Mouse (Mus musculus) lung, postnatal 0 days (tissue): Measurements from ENCODE around the gene Psmb9. TPM values are rescaled to one million over a fixed set of nuclear protein-coding genes. Genes with fewer than 3 reads are reported as not detected.
"Not testable (repeated sequence)": the region's sequence is repeated elsewhere in the genome, so short reads cannot be mapped to it uniquely, and the experiment has no call there.

ENCODE experiments used
- ATAC-seq: fragments of 200-750 bp; cut with Nextera tagmentation; 2 replicates; pipeline ENCODE4 v1.8.0; 2017; ENCODE audit warnings: moderate library complexity
- DNase-seq: peaks from one replicate; pipeline ENCODE4 v3.0.0-alpha.2; 2016; ENCODE audit warnings: low spot score
- H3K27ac ChIP-seq: fragments of 300-500 bp; sonication (generic); 2 replicates; pipeline ENCODE4 v1.5.1; 2014; ENCODE audit warnings: antibody characterized with exemption, mild to moderate bottlenecking, low read length, mixed read lengths
- H3K27me3 ChIP-seq: fragments of 300-500 bp; sonication (generic); replicated peaks from 2 replicates; pipeline ENCODE4 v1.6.1; 2014; ENCODE audit warnings: low read length, mixed read lengths; ENCODE audit not compliant: insufficient read depth
- H3K36me3 ChIP-seq: fragments of 300-500 bp; sonication (generic); 2 replicates; pipeline ENCODE4 v1.6.1; 2014; ENCODE audit warnings: low read length, mixed read lengths; ENCODE audit not compliant: insufficient read depth
- H3K4me1 ChIP-seq: fragments of 300-500 bp; sonication (generic); 2 replicates; pipeline ENCODE4 v1.6.1; 2014; ENCODE audit warnings: antibody characterized with exemption, low read depth, low read length, mixed read lengths; ENCODE audit not compliant: insufficient read depth
- H3K4me2 ChIP-seq: fragments of 300-500 bp; sonication (generic); replicated peaks from 2 replicates; pipeline ENCODE4 v1.6.1; 2014; ENCODE audit warnings: low read depth, mild to moderate bottlenecking, low read length, moderate library complexity, mixed read lengths
- H3K4me3 ChIP-seq: fragments of 300-500 bp; sonication (generic); 2 replicates; pipeline ENCODE4 v1.5.1; 2014; ENCODE audit warnings: low read depth, low read length
- H3K9ac ChIP-seq: fragments of 300-500 bp; sonication (generic); replicated peaks from 2 replicates; pipeline ENCODE4 v1.6.1; 2014; ENCODE audit warnings: low read depth, mild to moderate bottlenecking
- H3K9me3 ChIP-seq: fragments of 300-500 bp; sonication (generic); 2 replicates; pipeline ENCODE4 v1.6.1; 2016; ENCODE audit warnings: low read length, mixed read lengths
- CTCF ChIP-seq: IDR thresholded peaks from 2 replicates; pipeline ENCODE4 v1.5.1; 2016; ENCODE audit warnings: antibody characterized with exemption, mild to moderate bottlenecking
- EP300 ChIP-seq: IDR thresholded peaks from 2 replicates; pipeline ENCODE4 v1.6.1; 2016; ENCODE audit warnings: antibody characterized with exemption, mild to moderate bottlenecking, control low read depth
- WGBS: fragments of 180-500 bp; shearing (Covaris S2); extraction: QIAGEN DNeasy Blood & Tissue Kit; methylation state at CpG from one replicate; pipeline ENCODE4 v1.1.7; 2014; 5-methylcytosine and 5-hydroxymethylcytosine counted together
- polyA plus RNA-seq: library from polyadenylated mRNA; unstranded; fragments of >200 nt; fragmentation: Nextera tagmentation; extraction: Ambion mirVana; gene quantifications from 2 replicates; pipeline ENCODE4 v1.2.1, GENCODE M21; 2015

Gene Psmb9
- polyA plus RNA-seq, result 16.4 and 17.1 TPM in 2 replicates

DNA sequence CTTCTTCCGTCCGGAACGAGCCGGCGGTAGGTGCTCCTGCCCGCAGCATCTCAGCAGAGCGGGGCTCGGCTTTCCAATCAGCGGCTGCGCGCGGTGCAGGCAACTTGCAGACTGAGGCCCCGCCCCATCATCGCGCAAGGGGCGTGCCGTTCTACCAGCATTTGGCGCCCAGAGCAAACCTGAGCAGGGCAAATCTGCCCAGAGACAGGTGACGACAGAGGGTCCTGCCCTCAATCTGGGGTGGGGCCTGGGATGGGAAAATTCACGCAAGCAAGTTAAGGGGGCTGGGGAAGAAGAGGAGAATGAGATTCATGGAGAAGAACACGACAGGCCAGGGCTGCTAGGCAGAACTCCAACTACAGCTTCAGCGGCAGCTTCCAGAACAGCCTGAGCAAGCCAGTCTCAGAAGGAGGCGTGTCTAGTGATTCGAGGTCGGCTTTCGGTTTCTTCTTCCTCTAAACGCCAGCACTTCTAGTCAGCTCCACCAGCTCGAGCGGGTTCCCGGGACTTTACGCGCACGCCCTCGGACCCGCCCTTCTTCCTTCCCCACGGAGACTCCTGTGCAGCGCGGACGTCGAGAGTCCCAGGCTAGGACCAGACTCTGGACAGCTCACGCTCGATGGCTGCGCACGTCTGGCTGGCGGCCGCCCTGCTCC, at the start of gene Psmb9, which contains the start of gene Tap1:
Gene Psmb9 (minus strand): TSS at position 504 of the 656 bp plus-strand sequence.
Gene Tap1 (plus strand): TSS at position 293 of the 656 bp plus-strand sequence.
- peak; percentile 98 for ATAC-seq
- H3K27me3 ChIP-seq, result 0 out of 2 replicates have a peak, but pooled peaks cover 4% of the 10 kb centered on the region
- H3K4me1 ChIP-seq, result peaks cover 10% of the 10 kb centered on the region
- WGBS, result under 1% methylated on average over 46 of the region's 46 CpGs
- DNase-seq, result peak; percentile 98
- H3K4me3 ChIP-seq, result peak within 1 kb of the TSS; percentile 76
- peak within 1 kb of the TSS; percentile 98 for H3K4me2 ChIP-seq
- no peaks in the 10 kb centered on the region for H3K36me3 ChIP-seq
- H3K27ac ChIP-seq, result peak within 1 kb of the TSS; percentile 87
- no peaks in the 10 kb centered on the region for H3K9me3 ChIP-seq
- peak within 1 kb of the TSS; percentile 68 for H3K9ac ChIP-seq
- TF ChIP-seq EP300, result no peak
- TF ChIP-seq CTCF, result no peak

DNA sequence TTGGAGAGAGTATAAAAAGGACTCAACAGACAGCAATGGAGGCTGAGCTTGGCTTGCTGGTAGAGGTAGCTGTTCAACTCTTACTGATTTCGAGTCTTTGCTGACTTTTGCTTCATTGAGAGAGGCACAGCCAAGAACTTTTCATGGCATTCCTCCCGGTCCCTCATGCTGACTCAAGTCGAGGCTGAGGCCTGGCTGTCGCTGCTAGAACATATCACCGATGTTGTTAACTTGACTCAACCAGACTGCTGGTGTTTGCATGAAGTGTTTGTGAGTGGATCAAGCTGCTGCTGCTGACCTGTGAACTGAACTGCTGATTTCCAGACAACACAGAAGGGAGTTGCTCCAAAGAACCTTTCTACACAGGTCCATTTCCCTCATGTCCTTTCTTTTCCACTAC, 49.1 kb upstream of the Psmb9 start:
- TF ChIP-seq EP300 (no peak), CTCF (no peak)
- DNase-seq, result peak; percentile 47
- Histone ChIP-seq H3K4me3 (no peak overlapping the region), H3K4me1 (no peaks in the 10 kb centered on the region), H3K27ac (no peak overlapping the region), H3K36me3 (no peaks in the 10 kb centered on the region), H3K9ac (no peak overlapping the region), H3K27me3 (no peaks in the 10 kb centered on the region), H3K4me2 (no peak overlapping the region), H3K9me3 (no peaks in the 10 kb centered on the region)
- ATAC-seq, result 0 out of 2 replicates have a peak, but pooled peaks have one; percentile 36
- 57% methylated on average over 5 of the region's 5 CpGs for WGBS

DNA sequence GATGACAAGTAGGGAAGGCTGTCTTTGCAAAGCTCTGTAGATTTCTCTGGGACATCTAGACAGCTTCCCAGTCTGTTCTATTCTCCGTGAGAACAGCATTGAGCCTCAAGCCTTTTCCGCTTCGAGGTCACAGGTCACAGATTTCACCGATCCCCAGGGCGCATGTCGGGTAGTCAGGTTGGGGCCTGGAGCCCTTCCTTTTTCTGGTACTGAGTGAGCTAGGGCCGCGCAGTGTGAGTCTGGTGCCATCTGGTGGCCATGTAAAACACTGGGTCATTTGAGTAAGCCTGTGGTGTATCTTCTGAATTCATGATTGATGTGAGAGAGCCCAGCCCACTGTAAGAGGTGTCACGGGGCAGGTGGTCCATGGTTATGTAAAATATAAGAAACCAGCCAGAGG, 47.4 kb upstream of the Psmb9 start:
- no peak for TF ChIP-seq EP300
- TF ChIP-seq CTCF, result peak; percentile 90
- 40% methylated on average over 9 of the region's 9 CpGs for WGBS
- Histone ChIP-seq H3K27me3 (no peaks in the 10 kb centered on the region), H3K9me3 (no peaks in the 10 kb centered on the region), H3K4me3 (no peak overlapping the region), H3K9ac (no peak overlapping the region), H3K4me1 (no peaks in the 10 kb centered on the region), H3K4me2 (no peak overlapping the region), H3K36me3 (no peaks in the 10 kb centered on the region), H3K27ac (no peak overlapping the region)
- DNase-seq, result peak; percentile 83
- peak; percentile 87 for ATAC-seq

DNA sequence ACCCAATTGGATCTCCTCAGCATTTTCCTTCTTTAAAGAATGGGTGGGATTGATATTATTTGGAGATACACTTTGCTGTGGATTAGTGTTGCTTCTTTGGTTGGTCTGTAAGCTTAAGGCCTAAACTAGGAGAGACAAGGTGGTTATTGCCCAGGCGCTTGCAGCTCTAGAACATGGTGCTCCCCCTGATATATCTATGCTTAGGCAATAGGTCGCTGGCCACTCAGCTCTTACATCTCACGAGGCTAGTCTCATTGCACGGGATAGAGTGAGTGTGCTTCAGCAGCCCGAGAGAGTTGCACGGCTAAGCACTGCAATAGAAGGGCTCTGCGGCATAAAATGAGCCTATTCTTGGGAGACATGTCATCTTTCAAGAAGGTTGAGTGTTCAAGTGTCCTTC, 44.5 kb upstream of the Psmb9 start:
- WGBS, result 88% methylated on average over 5 of the region's 7 CpGs
- H3K9ac ChIP-seq, ATAC-seq: not testable (repeated sequence)

GRCm38 (mm10) chr17:34230971-34231370, 43.4 kb upstream of the Psmb9 start:
- not testable (repeated sequence) for H3K4me1 ChIP-seq, H3K36me3 ChIP-seq, H3K27me3 ChIP-seq, DNase-seq, H3K9me3 ChIP-seq, ATAC-seq, H3K9ac ChIP-seq, H3K4me2 ChIP-seq, H3K4me3 ChIP-seq, H3K27ac ChIP-seq
- 97% methylated on average over 2 of the region's 9 CpGs for WGBS

More for the DNA sequence above, 44.5 kb upstream of the Psmb9 start:
- DNase-seq, H3K36me3 ChIP-seq, H3K27ac ChIP-seq, H3K4me1 ChIP-seq, H3K4me3 ChIP-seq, H3K27me3 ChIP-seq, H3K9me3 ChIP-seq, H3K4me2 ChIP-seq: not testable (repeated sequence)

DNA sequence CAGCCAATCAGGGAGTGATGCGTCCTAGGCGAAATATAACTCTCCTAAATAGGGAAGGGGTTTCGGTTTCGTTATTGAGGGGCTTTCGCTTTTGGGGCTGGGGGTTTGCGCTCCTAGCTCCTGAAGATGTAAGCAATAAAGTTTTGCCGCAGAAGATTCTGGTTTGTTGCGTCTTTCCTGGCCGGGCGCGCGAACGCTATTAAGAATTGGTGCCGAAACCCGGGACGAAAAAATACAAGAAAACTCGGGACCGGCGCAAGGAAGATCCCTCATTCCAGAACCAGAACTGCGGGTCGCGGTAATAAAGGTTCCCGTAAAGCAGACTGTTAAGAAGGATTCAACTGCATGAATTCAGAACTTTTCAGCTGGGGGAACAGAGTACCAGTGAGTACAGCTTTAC, 38.3 kb upstream of the Psmb9 start:
- not testable (repeated sequence) for H3K27me3 ChIP-seq, H3K36me3 ChIP-seq, H3K4me1 ChIP-seq, H3K9ac ChIP-seq, ATAC-seq, DNase-seq, H3K4me2 ChIP-seq, H3K4me3 ChIP-seq, H3K27ac ChIP-seq, H3K9me3 ChIP-seq
- WGBS, result 98% methylated on average over 13 of the region's 23 CpGs

- ATAC-seq, result no peak
- H3K9me3 ChIP-seq, result no peaks in the 10 kb centered on the region
- WGBS, result 91% methylated on average over 8 of the region's 8 CpGs
- H3K4me2 ChIP-seq, result no peak overlapping the region
- no peaks in the 10 kb centered on the region for H3K27me3 ChIP-seq
- H3K9ac ChIP-seq, result no peak overlapping the region
- no peaks in the 10 kb centered on the region for H3K4me1 ChIP-seq
- no peak overlapping the region for H3K4me3 ChIP-seq
- TF ChIP-seq CTCF (no peak), EP300 (no peak)
- DNase-seq, result no peak
- H3K36me3 ChIP-seq, result no peaks in the 10 kb centered on the region
- no peak overlapping the region for H3K27ac ChIP-seq
These were observed 37.9 kb upstream of the Psmb9 start for GRCm38 (mm10) chr17:34225426-34225825.
